Mouse (Mus musculus) urinary bladder, postnatal 4 days (tissue): Measurements from ENCODE around the gene Ppp1r18.

Experiments used
- DNase-seq, 2 experiments: peaks; one replicate each; pipeline ENCODE4 v3.0.0; 2021 to 2022; ENCODE audit warnings: low spot score in 2 of 2

Gene Ppp1r18

GRCm38 (mm10) chr17:35865481-35866280 is at the start of gene Ppp1r18:
Gene Ppp1r18, plus strand, starts transcription at chr17:35865593.
- DNase-seq = peak; percentile 81 to 83

GRCm38 (mm10) chr17:35815836-35816235 is 49.6 kb upstream of the Ppp1r18 start:
- no peak for DNase-seq

- no peak for DNase-seq
These were observed 48.7 kb upstream of the Ppp1r18 start for GRCm38 (mm10) chr17:35816686-35817085.

- no peak for DNase-seq
These were observed 48.2 kb upstream of the Ppp1r18 start for GRCm38 (mm10) chr17:35817226-35817625.

- no peak for DNase-seq
These were observed 45.3 kb upstream of the Ppp1r18 start for GRCm38 (mm10) chr17:35820111-35820510.

GRCm38 (mm10) chr17:35821439-35822430 is 43.7 kb upstream of the Ppp1r18 start, which contains the start of gene Ier3:
Gene Ier3, plus strand, starts transcription at chr17:35821684.
- peak; percentile 89 to 90 for DNase-seq

GRCm38 (mm10) chr17:35822564-35822963 is 42.8 kb upstream of the Ppp1r18 start:
- no peak for DNase-seq

GRCm38 (mm10) chr17:35822964-35823937 is 42.1 kb upstream of the Ppp1r18 start, which contains the start of gene Flot1:
Gene Flot1, plus strand, starts transcription at chr17:35823230.
- DNase-seq = peak; percentile 81 to 89

- no peak for DNase-seq
These were observed 41.0 kb upstream of the Ppp1r18 start for GRCm38 (mm10) chr17:35824402-35824801.

GRCm38 (mm10) chr17:35825109-35825850 is 40.1 kb upstream of the Ppp1r18 start:
- DNase-seq = no peak

GRCm38 (mm10) chr17:35829737-35830136 is 35.7 kb upstream of the Ppp1r18 start:
- DNase-seq = peak; percentile 82 to 91

GRCm38 (mm10) chr17:35832400-35833238 is 32.8 kb upstream of the Ppp1r18 start:
- DNase-seq = no peak

GRCm38 (mm10) chr17:35833239-35833751 is 32.1 kb upstream of the Ppp1r18 start:
- no peak for DNase-seq

GRCm38 (mm10) chr17:35833894-35834293 is 31.5 kb upstream of the Ppp1r18 start:
- no peak for DNase-seq

GRCm38 (mm10) chr17:35834696-35835422 is 30.5 kb upstream of the Ppp1r18 start:
- no peak for DNase-seq

GRCm38 (mm10) chr17:35835424-35836140 is 29.8 kb upstream of the Ppp1r18 start:
- DNase-seq = no peak

GRCm38 (mm10) chr17:35836178-35836965 is 29.0 kb upstream of the Ppp1r18 start:
- peak; percentile 72 to 86 for DNase-seq
